Comparison of ENCODE assay signal across 8 mouse cellular contexts in the genomic region with DNA sequence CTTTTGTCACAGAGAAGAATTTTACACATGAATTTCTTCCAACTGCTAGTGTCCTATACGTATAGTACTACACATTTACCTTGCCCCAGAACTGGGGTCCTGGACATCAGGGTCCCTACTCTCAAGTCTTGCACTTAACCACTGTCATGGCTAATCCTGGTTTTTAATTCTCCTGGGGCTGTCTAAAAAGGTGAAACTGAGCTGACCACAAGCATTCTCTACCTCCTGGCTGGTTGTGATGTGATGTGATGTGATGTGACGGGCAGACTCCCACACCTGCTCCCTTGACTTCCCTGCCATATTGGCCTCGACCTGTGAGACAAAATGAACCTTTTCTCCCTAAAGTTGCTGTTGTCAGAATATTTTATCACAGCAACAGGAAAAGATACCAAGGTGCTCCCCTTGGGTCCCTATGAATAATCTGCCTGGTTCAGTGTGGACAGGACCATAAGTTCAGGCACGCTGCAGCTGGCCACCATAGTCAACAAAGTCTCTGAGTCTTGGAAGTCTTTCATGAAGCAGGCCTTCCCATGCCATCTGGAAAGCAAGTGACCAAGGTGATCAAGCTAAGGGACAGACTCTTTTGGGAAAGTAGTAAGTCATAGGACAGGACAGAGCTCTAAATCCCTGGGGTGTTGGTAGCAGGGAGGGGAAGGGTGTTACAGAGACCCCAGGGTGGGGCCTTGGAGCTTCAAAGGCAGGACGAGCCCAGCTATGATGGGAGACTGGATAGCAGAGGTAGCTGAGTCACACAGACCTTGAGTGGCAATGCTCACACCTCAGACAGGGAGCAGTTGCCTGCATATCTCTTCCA. TPM values are rescaled to one million over a fixed set of nuclear protein-coding genes. Genes with fewer than 3 reads are reported as not detected.
DNase-seq lines count a peak whose midpoint lies in the region; ATAC-seq and TF ChIP-seq lines count a peak whose summit lies in the region.

No protein-coding gene starts in this region.

- no peak overlapping the region for H3K9ac ChIP-seq in liver, adult 2 months (ENCODE audit: low read depth, low read length)
- H3K9ac ChIP-seq in stomach, embryonic 16.5 days (ENCODE audit: low read length): 0 out of 2 replicates have a peak overlapping the region, but pooled peaks have one; percentile 26

- H3K27me3 ChIP-seq in testis, adult 2 months (ENCODE audit: control insufficient read depth, insufficient read depth, low read length): no peaks in the 10 kb centered on the region
- no peaks in the 10 kb centered on the region for H3K27me3 ChIP-seq in liver, adult 2 months (ENCODE audit: control insufficient read depth, insufficient read depth, low read length)
- no peaks in the 10 kb centered on the region for H3K27me3 ChIP-seq in stomach, embryonic 16.5 days (ENCODE audit: control insufficient read depth, insufficient read depth, low read length)
- no peaks in the 10 kb centered on the region for H3K27me3 ChIP-seq in kidney, adult 2 months (replicated peaks; ENCODE audit: control insufficient read depth, insufficient read depth, low read length)

- 82% methylated on average over 5 of the region's 5 CpGs for WGBS in liver, adult 2 months
- 74% methylated on average over 5 of the region's 5 CpGs for WGBS in stomach, embryonic 16.5 days
- 76% methylated on average over 5 of the region's 5 CpGs for WGBS in kidney, adult 2 months

- H3K79me2 ChIP-seq in liver, adult 2 months (ENCODE audit: control insufficient read depth, insufficient read depth, low read length): peaks cover 15% of the 10 kb centered on the region; the same call in 1 of the 2 replicates

- H3K36me3 ChIP-seq in testis, adult 2 months (ENCODE audit: control insufficient read depth, insufficient read depth, low read length): no peaks in the 10 kb centered on the region
- no peaks in the 10 kb centered on the region for H3K36me3 ChIP-seq in liver, adult 2 months (ENCODE audit: control insufficient read depth, insufficient read depth, low read length)
- no peaks in the 10 kb centered on the region; the same call in 1 of the 2 replicates for H3K36me3 ChIP-seq in stomach, embryonic 16.5 days (ENCODE audit: control insufficient read depth, insufficient read depth, low read length)
- no peaks in the 10 kb centered on the region for H3K36me3 ChIP-seq in kidney, adult 2 months (ENCODE audit: control insufficient read depth, insufficient read depth, low read length)

- H3K4me2 ChIP-seq in stomach, embryonic 16.5 days (ENCODE audit: low read depth, low read length): peak overlapping the region; percentile 48

- peak overlapping the region; percentile 97 for H3K27ac ChIP-seq in testis, adult 2 months (ENCODE audit: control insufficient read depth, insufficient read depth, low read depth, low read length)
- no peak overlapping the region for H3K27ac ChIP-seq in liver, adult 2 months (replicated peaks; ENCODE audit: insufficient read depth, low read depth, low read length)
- peak overlapping the region; percentile 96 for H3K27ac ChIP-seq in stomach, embryonic 16.5 days (ENCODE audit: low read length)
- no peak overlapping the region for H3K27ac ChIP-seq in kidney, adult 2 months (ENCODE audit: insufficient read depth, low read depth, low read length)

- no peak for ATAC-seq in stomach, embryonic 16.5 days (ENCODE audit: insufficient read depth, low FRiP score)

- no peaks in the 10 kb centered on the region for H3K9me3 ChIP-seq in stomach, embryonic 16.5 days (replicated peaks; ENCODE audit: control insufficient read depth, low read length)

- peak overlapping the region; percentile 41 for H3K4me3 ChIP-seq in testis, adult 2 months (ENCODE audit: control insufficient read depth, low read depth, low read length)
- H3K4me3 ChIP-seq in liver, adult 2 months (ENCODE audit: insufficient read depth, low read depth, low read length): 0 out of 2 replicates have a peak overlapping the region, but pooled peaks have one; percentile 63
- peak overlapping the region; percentile 95 for H3K4me3 ChIP-seq in stomach, embryonic 16.5 days (replicated peaks; ENCODE audit: low read length)
- H3K4me3 ChIP-seq in kidney, adult 2 months (ENCODE audit: insufficient read depth, low read depth, low read length): no peak overlapping the region

- TF ChIP-seq POLR2A in testis, adult 2 months (IDR thresholded peaks at IDR 0.05; ENCODE audit: control insufficient read depth, low read depth, low read length): no peak
- TF ChIP-seq POLR2A in liver, adult 2 months (IDR thresholded peaks at IDR 0.05; ENCODE audit: extremely low read depth, insufficient read depth, low read length): no peak
- no peak for TF ChIP-seq POLR2A in kidney, adult 2 months (IDR thresholded peaks at IDR 0.05; ENCODE audit: low read depth, low read length)

- peaks cover 10% of the 10 kb centered on the region for H3K4me1 ChIP-seq in testis, adult 2 months (ENCODE audit: control insufficient read depth, insufficient read depth, low read length)
- H3K4me1 ChIP-seq in liver, adult 2 months (ENCODE audit: control insufficient read depth, insufficient read depth, low read length): peaks cover 7% of the 10 kb centered on the region; the same call in 1 of the 2 replicates
- peaks cover 21% of the 10 kb centered on the region for H3K4me1 ChIP-seq in stomach, embryonic 16.5 days (ENCODE audit: control insufficient read depth, insufficient read depth, low read length)
- peaks cover 6% of the 10 kb centered on the region for H3K4me1 ChIP-seq in kidney, adult 2 months (ENCODE audit: control insufficient read depth, insufficient read depth, low read length)

- TF ChIP-seq CTCF in testis, adult 2 months (IDR thresholded peaks at IDR 0.05; ENCODE audit: control insufficient read depth, insufficient read depth, insufficient replicate concordance, low read depth, low read length): no peak
- no peak for TF ChIP-seq CTCF in liver, adult 2 months (IDR thresholded peaks at IDR 0.05; ENCODE audit: low read depth, low read length)
- TF ChIP-seq CTCF in kidney, adult 2 months (conservative IDR thresholded peaks at IDR 0.05; ENCODE audit: insufficient read depth, insufficient read length, low read depth, low read length): no peak

- DNase-seq in adrenal gland, adult (ENCODE audit: inconsistent age in 2 of 2, low spot score in 1 of 2): peak; percentile 36 to 72
- no peak for DNase-seq in adrenal gland, postnatal 10 days
- no peak for DNase-seq in testis, postnatal 10 days (ENCODE audit: low spot score)
- no peak for DNase-seq in liver, adult 2 months (ENCODE audit: extremely low read depth, low read depth, low spot score)
- DNase-seq in kidney, adult 2 months: no peak
- DNase-seq in gastrocnemius, adult 18-20 months (ENCODE audit: low spot score): no peak

RNA-seq across cellular contexts. Expression of a gene that starts 1.1 kb away (rescaled TPM):
- total RNA-seq in adrenal gland, postnatal 10 days (2021): 10 to 100 TPM; 87.1 to 99.7 TPM
- polyA plus RNA-seq in testis, adult 2 months (2012; rRNA removed): 28.3 and 28.8 TPM in 2 replicates
- 57.5 and 63.7 TPM in 2 replicates for total RNA-seq in liver, adult 2 months (2014; rRNA removed)
- 24.7 and 27.7 TPM in 2 replicates for polyA plus RNA-seq in liver, adult 2 months (2012; rRNA removed)
- polyA plus RNA-seq in stomach, embryonic 16.5 days (2015; fragmentation: Nextera tagmentation; extraction: Ambion mirVana): 53.0 and 54.0 TPM in 2 replicates
- 52.5 and 58.5 TPM in 2 replicates for polyA plus RNA-seq in kidney, adult 2 months (2012; rRNA removed)
- 10 to 100 TPM; 57.0 to 65.4 TPM for total RNA-seq in gastrocnemius, adult 18-20 months (2021)

Comparison
In these comparisons a context has a peak if more than half of its experiments do, and no peak if none do; other contexts are left out.
1. DNase-seq: peak in adrenal gland, adult (2 of 2); none in adrenal gland, postnatal 10 days (single experiment), testis, postnatal 10 days (single experiment), liver, adult 2 months (single experiment), kidney, adult 2 months (single experiment) and gastrocnemius, adult 18-20 months (single experiment).
2. H3K27ac ChIP-seq: peak in testis, adult 2 months (single experiment) and stomach, embryonic 16.5 days (single experiment); none in liver, adult 2 months (single experiment) and kidney, adult 2 months (single experiment).